Mouse (Mus musculus) stomach, embryonic 16.5 days (tissue): Measurements from ENCODE around the gene Cald1. TPM values are rescaled to one million over a fixed set of nuclear protein-coding genes. Genes with fewer than 3 reads are reported as not detected.

Source experiments
- ATAC-seq: fragments of 200-750 bp; cut with Nextera tagmentation; 2 replicates; pipeline ENCODE4 v1.8.0; 2017; ENCODE audit warnings: moderate number of reproducible peaks, moderate TSS enrichment; ENCODE audit not compliant: insufficient read depth, low FRiP score
- H3K27ac ChIP-seq: fragments of 300-500 bp; sonication (generic); 2 replicates; pipeline ENCODE4 v1.5.1; 2014; ENCODE audit warnings: low read length
- H3K27me3 ChIP-seq: fragments of 300-500 bp; sonication (generic); 2 replicates; pipeline ENCODE4 v1.6.1; 2014; ENCODE audit warnings: low read length, control low read depth, mixed read lengths; ENCODE audit not compliant: control insufficient read depth, insufficient read depth
- H3K36me3 ChIP-seq: fragments of 300-500 bp; sonication (generic); 2 replicates; pipeline ENCODE4 v1.6.1; 2014; ENCODE audit warnings: low read length; ENCODE audit not compliant: control insufficient read depth, insufficient read depth
- H3K4me1 ChIP-seq: fragments of 300-500 bp; sonication (generic); 2 replicates; pipeline ENCODE4 v1.6.1; 2014; ENCODE audit warnings: low read length, control low read depth, mixed read lengths; ENCODE audit not compliant: control insufficient read depth, insufficient read depth
- H3K4me2 ChIP-seq: fragments of 300-500 bp; sonication (generic); 2 replicates; pipeline ENCODE4 v1.6.1; 2014; ENCODE audit warnings: low read depth, low read length, mixed read lengths
- H3K4me3 ChIP-seq: fragments of 300-500 bp; sonication (generic); replicated peaks from 2 replicates; pipeline ENCODE4 v1.5.1; 2014; ENCODE audit warnings: mild to moderate bottlenecking, low read length
- H3K9ac ChIP-seq: fragments of 300-500 bp; sonication (generic); 2 replicates; pipeline ENCODE4 v1.6.1; 2014; ENCODE audit warnings: low read length
- H3K9me3 ChIP-seq: fragments of 300-500 bp; sonication (generic); replicated peaks from 2 replicates; pipeline ENCODE4 v1.6.1; 2016; ENCODE audit warnings: low read length, control low read depth; ENCODE audit not compliant: control insufficient read depth
- WGBS: fragments of 180-500 bp; shearing (Covaris S2); extraction: QIAGEN DNeasy Blood & Tissue Kit; methylation state at CpG from one replicate; pipeline ENCODE4 v1.1.7; 2014; 5-methylcytosine and 5-hydroxymethylcytosine counted together
- polyA plus RNA-seq: library from polyadenylated mRNA; unstranded; fragments of >200 nt; fragmentation: Nextera tagmentation; extraction: Ambion mirVana; gene quantifications from 2 replicates; pipeline ENCODE4 v1.2.1, GENCODE M21; 2015

The Cald1 gene
- polyA plus RNA-seq, 1 experiment from 2014 or later, result 362 TPM

GRCm38 (mm10) chr6:34583365-34583764 lies 14.9 kb upstream of the Cald1 start:
- no peak overlapping the region for H3K4me2 ChIP-seq

GRCm38 (mm10) chr6:34588066-34588465 lies 10.2 kb upstream of the Cald1 start:
- Histone ChIP-seq H3K4me2 (no peak overlapping the region), H3K27ac (no peak overlapping the region), H3K9me3 (no peaks in the 10 kb centered on the region; the same call in 1 of the 2 replicates), H3K4me1 (no peaks in the 10 kb centered on the region), H3K27me3 (no peaks in the 10 kb centered on the region), H3K36me3 (no peaks in the 10 kb centered on the region), H3K4me3 (no peak overlapping the region), H3K9ac (no peak overlapping the region)
- ATAC-seq, result no peak
- 67% methylated on average over 4 of the region's 4 CpGs for WGBS

More at GRCm38 (mm10) chr6:34583365-34583764, 14.9 kb upstream of the Cald1 start:
- Histone ChIP-seq H3K27me3 (no peaks in the 10 kb centered on the region), H3K27ac (no peak overlapping the region), H3K36me3 (no peaks in the 10 kb centered on the region), H3K9ac (no peak overlapping the region), H3K4me1 (no peaks in the 10 kb centered on the region), H3K9me3 (no peaks in the 10 kb centered on the region), H3K4me3 (no peak overlapping the region)
- no peak for ATAC-seq
- 45% methylated on average over 5 of the region's 5 CpGs for WGBS

DNA sequence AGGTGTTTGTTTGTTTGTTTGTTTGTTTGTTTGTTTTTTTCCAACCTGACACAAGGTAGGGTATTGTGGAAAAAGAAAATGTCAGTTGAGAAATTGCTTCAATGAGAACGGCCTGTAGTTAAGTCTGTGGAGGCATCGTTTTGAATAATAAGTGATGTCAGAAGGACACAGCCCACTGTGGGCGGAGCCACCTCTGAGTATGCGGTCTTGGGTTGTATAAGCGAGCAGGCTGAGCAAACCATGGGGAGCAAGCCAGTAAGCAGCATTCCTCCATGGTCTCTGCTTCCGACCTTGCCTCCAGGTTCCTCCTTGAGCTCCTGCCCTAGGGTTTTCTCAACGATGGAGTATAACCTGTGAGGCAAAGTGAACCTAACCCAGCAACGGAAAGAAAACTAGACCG lies 7.6 kb upstream of the Cald1 start:
- H3K36me3 ChIP-seq, result no peaks in the 10 kb centered on the region
- no peak overlapping the region for H3K4me3 ChIP-seq
- 92% methylated on average over 9 of the region's 9 CpGs for WGBS
- H3K27ac ChIP-seq, result no peak overlapping the region
- H3K4me1 ChIP-seq, result no peaks in the 10 kb centered on the region
- ATAC-seq, result no peak
- no peak overlapping the region for H3K4me2 ChIP-seq
- H3K27me3 ChIP-seq, result no peaks in the 10 kb centered on the region
- H3K9ac ChIP-seq, result no peak overlapping the region
- H3K9me3 ChIP-seq, result no peaks in the 10 kb centered on the region; the same call in 1 of the 2 replicates

GRCm38 (mm10) chr6:34593353-34593752 lies 4.9 kb upstream of the Cald1 start:
- no peak overlapping the region for H3K27ac ChIP-seq
- H3K4me3 ChIP-seq, result no peak overlapping the region
- H3K36me3 ChIP-seq, result no peaks in the 10 kb centered on the region
- no peak for ATAC-seq
- 81% methylated on average over 1 of the region's 1 CpGs for WGBS
- no peak overlapping the region for H3K9ac ChIP-seq
- no peaks in the 10 kb centered on the region; the same call in 1 of the 2 replicates for H3K9me3 ChIP-seq
- H3K27me3 ChIP-seq, result no peaks in the 10 kb centered on the region
- peaks cover 15% of the 10 kb centered on the region for H3K4me1 ChIP-seq
- no peak overlapping the region for H3K4me2 ChIP-seq

DNA sequence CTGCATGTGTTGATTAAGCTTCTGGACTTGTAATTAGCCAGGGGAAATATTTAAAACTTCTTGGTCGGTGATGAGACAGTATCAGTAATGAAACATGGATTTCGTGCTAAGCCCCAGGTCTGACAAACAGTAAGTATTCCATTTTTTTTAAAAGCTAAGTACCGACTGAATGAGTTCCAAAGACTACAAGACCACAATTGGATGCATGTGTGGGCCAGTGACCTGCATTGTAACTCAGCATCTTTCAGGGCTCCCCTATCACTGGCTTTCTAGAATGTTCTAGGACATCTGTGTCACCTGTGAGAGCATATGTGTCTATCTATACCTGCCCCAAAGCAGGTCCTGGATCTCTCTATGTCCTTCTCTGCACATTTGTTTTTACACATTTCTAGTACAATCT lies 984 bp upstream of the Cald1 start:
- Histone ChIP-seq H3K27ac (peak overlapping the region; percentile 84), H3K4me1 (peaks cover 18% of the 10 kb centered on the region), H3K9me3 (no peaks in the 10 kb centered on the region), H3K27me3 (no peaks in the 10 kb centered on the region), H3K4me3 (no peak overlapping the region), H3K36me3 (no peaks in the 10 kb centered on the region), H3K9ac (no peak overlapping the region), H3K4me2 (peak overlapping the region; percentile 57; the same call in 1 of the 2 replicates)
- no peak for ATAC-seq
- WGBS, result 69% methylated on average over 3 of the region's 3 CpGs

GRCm38 (mm10) chr6:34599171-34599570 lies 871 bp downstream of the Cald1 start:
- 24% methylated on average over 9 of the region's 9 CpGs for WGBS
- H3K9me3 ChIP-seq, result no peaks in the 10 kb centered on the region
- H3K27me3 ChIP-seq, result no peaks in the 10 kb centered on the region
- peak overlapping the region; percentile 84 for H3K27ac ChIP-seq
- peaks cover 22% of the 10 kb centered on the region for H3K4me1 ChIP-seq
- H3K4me2 ChIP-seq, result peak overlapping the region; percentile 57
- no peaks in the 10 kb centered on the region for H3K36me3 ChIP-seq
- peak overlapping the region; percentile 81 for H3K9ac ChIP-seq
- peak overlapping the region; percentile 62 for H3K4me3 ChIP-seq
- ATAC-seq, result no peak

- H3K9me3 ChIP-seq, result no peaks in the 10 kb centered on the region
- 20% methylated on average over 10 of the region's 10 CpGs for WGBS
- H3K4me2 ChIP-seq, result peak overlapping the region; percentile 57
- peak overlapping the region; percentile 81 for H3K9ac ChIP-seq
- peak overlapping the region; percentile 84 for H3K27ac ChIP-seq
- H3K36me3 ChIP-seq, result no peaks in the 10 kb centered on the region
- H3K27me3 ChIP-seq, result no peaks in the 10 kb centered on the region
- peak overlapping the region; percentile 62 for H3K4me3 ChIP-seq
- ATAC-seq, result 0 out of 2 replicates have a peak, but pooled peaks have one; percentile 12
- peaks cover 22% of the 10 kb centered on the region for H3K4me1 ChIP-seq
These were observed 1.4 kb downstream of the Cald1 start for GRCm38 (mm10) chr6:34599631-34600111.

DNA sequence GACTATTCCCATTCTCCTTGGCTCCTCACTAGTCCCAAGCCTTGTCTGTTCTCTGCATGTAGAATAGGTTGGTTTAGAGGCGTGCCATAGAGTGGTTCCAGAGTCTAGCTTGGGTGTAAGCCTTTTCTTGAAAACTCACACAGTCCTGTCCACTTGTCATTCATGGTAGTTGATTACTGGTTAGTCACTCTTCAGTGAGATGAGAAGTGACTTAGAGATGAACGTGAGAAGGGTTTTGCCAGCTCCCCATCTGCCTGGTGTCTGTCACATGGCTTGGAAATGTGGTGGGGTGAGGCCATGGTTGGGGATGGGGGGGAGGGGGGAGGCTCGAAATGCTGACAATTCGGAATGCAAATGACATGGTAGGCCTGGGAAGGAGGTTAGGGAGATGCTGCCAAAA lies 2.5 kb downstream of the Cald1 start:
- no peak for ATAC-seq
- Histone ChIP-seq H3K27ac (no peak overlapping the region), H3K36me3 (no peaks in the 10 kb centered on the region), H3K4me2 (peak overlapping the region; percentile 57), H3K4me3 (peak overlapping the region; percentile 62), H3K4me1 (peaks cover 27% of the 10 kb centered on the region), H3K9ac (0 out of 2 replicates have a peak overlapping the region, but pooled peaks have one; percentile 25), H3K27me3 (no peaks in the 10 kb centered on the region), H3K9me3 (no peaks in the 10 kb centered on the region)
- WGBS, result 67% methylated on average over 4 of the region's 4 CpGs

- 52% methylated on average over 2 of the region's 2 CpGs for WGBS
- peak overlapping the region; percentile 36; the same call in 1 of the 2 replicates for H3K4me2 ChIP-seq
- peak overlapping the region; percentile 4; the same call in 1 of the 2 replicates for H3K27ac ChIP-seq
- no peak for ATAC-seq
- peaks cover 18% of the 10 kb centered on the region for H3K4me1 ChIP-seq
- H3K9me3 ChIP-seq, result no peaks in the 10 kb centered on the region
- 0 out of 2 replicates have a peak overlapping the region, but pooled peaks have one; percentile 20 for H3K9ac ChIP-seq
- H3K4me3 ChIP-seq, result 0 out of 2 replicates have a peak overlapping the region, but pooled peaks have one; percentile 1
- H3K27me3 ChIP-seq, result no peaks in the 10 kb centered on the region
- H3K36me3 ChIP-seq, result no peaks in the 10 kb centered on the region
These were observed 3.8 kb downstream of the Cald1 start for GRCm38 (mm10) chr6:34602091-34602490.
